Mouse (Mus musculus) megakaryocyte progenitor cell, adult 5-6 weeks (primary cell): ENCODE results near the gene Cask. TPM values are rescaled to one million over a fixed set of nuclear protein-coding genes. Genes with fewer than 3 reads are reported as not detected.

Experiments
- ATAC-seq: replicated peaks from 2 replicates; pipeline ENCODE4 v1.8.0; 2016; ENCODE audit warnings: mild to moderate bottlenecking, moderate TSS enrichment, inconsistent platforms; ENCODE audit not compliant: poor library complexity
- total RNA-seq, 2 experiments: library from RNA; stranded (forward) in 1 of 2; stranded (reverse) in 1 of 2; fragments of 157-497, 149-512 nt in 1 of 2; fragments of 200-1000 nt in 1 of 2; gene quantifications; 2 replicates each; pipeline versions ENCODE4 v1.2.3 to v1.2.4; 2015 to 2017

Cask gene
- total RNA-seq, 2 experiments from 2014 or later = 20.5 to 27.8 TPM

- ATAC-seq = no peak
Observed at GRCm38 (mm10) chrX:13549100-13549499, 302.1 kb downstream of the Cask start.

- ATAC-seq = no peak
Observed at GRCm38 (mm10) chrX:13521288-13521687, 329.9 kb downstream of the Cask start.

- ATAC-seq = no peak
Observed at GRCm38 (mm10) chrX:13520566-13520965, 330.6 kb downstream of the Cask start.

GRCm38 (mm10) chrX:13519408-13519783 is 331.8 kb downstream of the Cask start:
- ATAC-seq = peak; percentile 42; the same call in 1 of the 2 replicates

- ATAC-seq = no peak
Observed at GRCm38 (mm10) chrX:13518781-13519407, 332.3 kb downstream of the Cask start.

- ATAC-seq = peak; percentile 63
Observed at GRCm38 (mm10) chrX:13518019-13518418, 333.1 kb downstream of the Cask start.

GRCm38 (mm10) chrX:13516451-13516850 is 334.7 kb downstream of the Cask start:
- ATAC-seq = no peak

- no peak for ATAC-seq
Observed at GRCm38 (mm10) chrX:13513864-13514263, 337.3 kb downstream of the Cask start.

- ATAC-seq = peak; percentile 79
Observed at GRCm38 (mm10) chrX:13513127-13513526, 338.0 kb downstream of the Cask start.

- ATAC-seq = peak; percentile 59
Observed at GRCm38 (mm10) chrX:13506376-13506775, 344.8 kb downstream of the Cask start.

GRCm38 (mm10) chrX:13504389-13504788 is 346.8 kb downstream of the Cask start:
- ATAC-seq = peak; percentile 53

- ATAC-seq = no peak
Observed at GRCm38 (mm10) chrX:13502862-13503375, 348.2 kb downstream of the Cask start.

GRCm38 (mm10) chrX:13500284-13500683 is 350.9 kb downstream of the Cask start:
- peak; percentile 36 for ATAC-seq

GRCm38 (mm10) chrX:13494892-13495703 is 356.1 kb downstream of the Cask start:
- ATAC-seq = peak; percentile 50; the same call in 1 of the 2 replicates

- peak; percentile 33 for ATAC-seq
Observed at GRCm38 (mm10) chrX:13492922-13493321, 358.2 kb downstream of the Cask start.

- ATAC-seq = no peak
Observed at GRCm38 (mm10) chrX:13490941-13491340, 360.2 kb downstream of the Cask start.

- peak; percentile 71 for ATAC-seq
Observed at GRCm38 (mm10) chrX:13489761-13490160, 361.4 kb downstream of the Cask start.

GRCm38 (mm10) chrX:13489001-13489400 is 362.2 kb downstream of the Cask start:
- no peak for ATAC-seq

- peak; percentile 20; the same call in 1 of the 2 replicates for ATAC-seq
Observed at GRCm38 (mm10) chrX:13484447-13484846, 366.7 kb downstream of the Cask start.

GRCm38 (mm10) chrX:13482576-13482975 is 368.6 kb downstream of the Cask start:
- ATAC-seq = no peak

- ATAC-seq = no peak
Observed at GRCm38 (mm10) chrX:13479570-13479969, 371.6 kb downstream of the Cask start.

GRCm38 (mm10) chrX:13478298-13478697 is 372.9 kb downstream of the Cask start:
- ATAC-seq = no peak
